Comparison of ENCODE assay signal across 32 mouse cellular contexts in genomic region chr17:21375311-21375710, GRCm38 (mm10).
"Had no signal": no experiment of that assay in that cellular context is flagged by ENCODE, and none has a peak within 500 bp of the region (broad histone marks: within the 10 kb centered on the region; RNA-seq: fewer than 3 reads in every experiment).

No protein-coding gene starts in this region.

- H3K36me3 ChIP-seq: heart, embryonic 13.5 days; heart, embryonic 15.5 days; hindbrain, embryonic 10.5 days; hindbrain, embryonic 12.5 days; hindbrain, embryonic 13.5 days; hindbrain, embryonic 15.5 days; intestine, embryonic 15.5 days; kidney, embryonic 15.5 days had no signal

- H3K4me1 ChIP-seq: heart, embryonic 13.5 days; heart, embryonic 15.5 days; hindbrain, embryonic 13.5 days; hindbrain, embryonic 15.5 days; intestine, embryonic 15.5 days; kidney, embryonic 15.5 days had no signal

- ATAC-seq: hindbrain, embryonic 16.5 days; inflammation-experienced regulatory T-cells, adult 6 months; intestine, embryonic 15.5 days; intestine, embryonic 16.5 days; intestine, postnatal 0 days had no signal

- H3K4me2 ChIP-seq: heart, embryonic 13.5 days; heart, embryonic 15.5 days; hindbrain, embryonic 12.5 days; hindbrain, embryonic 13.5 days; hindbrain, embryonic 14.5 days; hindbrain, embryonic 15.5 days; intestine, embryonic 15.5 days; kidney, embryonic 15.5 days had no signal

- H3K4me3 ChIP-seq: heart, embryonic 13.5 days; heart, embryonic 15.5 days; hindbrain, embryonic 10.5 days; hindbrain, embryonic 12.5 days; hindbrain, embryonic 13.5 days; hindbrain, embryonic 15.5 days; intestine, embryonic 15.5 days; kidney, embryonic 15.5 days; layer of hippocampus, adult 2 months; left cerebral cortex, adult 2 months had no signal

- H3K9ac ChIP-seq: heart, embryonic 13.5 days; heart, embryonic 15.5 days; hindbrain, embryonic 12.5 days; hindbrain, embryonic 13.5 days; hindbrain, embryonic 14.5 days; hindbrain, embryonic 15.5 days; intestine, embryonic 15.5 days; kidney, embryonic 15.5 days had no signal

- H3K9me3 ChIP-seq: heart, embryonic 13.5 days; heart, embryonic 15.5 days; hindbrain, embryonic 10.5 days; hindbrain, embryonic 12.5 days; hindbrain, embryonic 13.5 days; hindbrain, embryonic 15.5 days; intestine, embryonic 15.5 days; kidney, embryonic 15.5 days had no signal

- DNase-seq: heart, postnatal 10 days; heart, postnatal 14 days; heart, postnatal 36 days; heart, postnatal 4 days; kidney, adult 11 months; kidney, adult 18-20 months; kidney, adult 2 months; kidney, adult 8-10 months; kidney, adult 9 months; kidney, postnatal 10 days; kidney, postnatal 14 days; kidney, postnatal 25 days; kidney, postnatal 36 days; kidney, postnatal 4 days; layer of hippocampus, adult 9-11 months; layer of hippocampus, postnatal 36 days had no signal

- H3K27ac ChIP-seq: heart, embryonic 13.5 days; heart, embryonic 15.5 days; hindbrain, embryonic 10.5 days; hindbrain, embryonic 12.5 days; hindbrain, embryonic 13.5 days; hindbrain, embryonic 14.5 days; hindbrain, embryonic 15.5 days; intestine, embryonic 15.5 days; kidney, embryonic 15.5 days; kidney, postnatal 0 days; layer of hippocampus, adult 2 months; left cerebral cortex, adult 2 months had no signal

- H3K27me3 ChIP-seq: heart, embryonic 13.5 days; hindbrain, embryonic 12.5 days; hindbrain, embryonic 13.5 days; hindbrain, embryonic 15.5 days; intestine, embryonic 15.5 days; kidney, embryonic 15.5 days had no signal
